Mouse (Mus musculus) liver, adult 2 months (tissue): ENCODE results near the gene Ptpn7.

Experiments used
- CTCF ChIP-seq: fragments of 200-500 bp; IDR thresholded peaks from 2 replicates; pipeline ENCODE4 v1.5.1; 2011; ENCODE audit warnings: low read depth, low read length, control low read depth
- POLR2A ChIP-seq: fragments of 200-500 bp; IDR thresholded peaks from 2 replicates; pipeline ENCODE4 v1.6.1; 2011; ENCODE audit warnings: low read length, control low read depth; ENCODE audit not compliant: insufficient read depth; ENCODE audit errors: extremely low read depth

GRCm38 (mm10) chr1:135159074-135159473, 26.6 kb downstream of the Ptpn7 start:
- TF ChIP-seq CTCF (no peak), POLR2A (no peak)
